Mouse (Mus musculus) CH12.LX (cell line): ENCODE results near the gene Fen1.

Experiments
- CTCF ChIP-seq, 2 experiments: IDR thresholded peaks in 1 of 2; conservative IDR thresholded peaks in 1 of 2; 2 replicates each; pipeline ENCODE4 v1.5.1; 2011 to 2012; ENCODE audit warnings: low read depth in 2 of 2, low read length in 2 of 2, improper control_type of control experiment in 1 of 2, inconsistent platforms in 1 of 2, mild to moderate bottlenecking in 1 of 2, moderate library complexity in 1 of 2
- EP300 ChIP-seq: IDR thresholded peaks from 2 replicates; pipeline ENCODE4 v1.6.1; 2011; ENCODE audit warnings: low read length, improper control_type of control experiment
- JUN ChIP-seq: IDR thresholded peaks from 2 replicates; pipeline ENCODE4 v1.6.1; 2011; ENCODE audit warnings: low read depth, mild to moderate bottlenecking, low read length, improper control_type of control experiment, moderate library complexity; ENCODE audit not compliant: insufficient read depth
- MAFK ChIP-seq: IDR thresholded peaks from 2 replicates; pipeline ENCODE4 v1.6.1; 2011; ENCODE audit warnings: low read length, improper control_type of control experiment; ENCODE audit not compliant: insufficient replicate concordance
- MAX ChIP-seq: IDR thresholded peaks from 2 replicates; pipeline ENCODE4 v1.6.1; 2011; ENCODE audit warnings: low read length, improper control_type of control experiment
- MAZ ChIP-seq: IDR thresholded peaks from 2 replicates; pipeline ENCODE4 v1.6.1; 2012; ENCODE audit warnings: low read depth, mild to moderate bottlenecking, inconsistent platforms, low read length, improper control_type of control experiment, moderate library complexity
- NRF1 ChIP-seq: IDR thresholded peaks from 2 replicates; pipeline ENCODE4 v1.6.1; 2014; ENCODE audit warnings: low read depth, mild to moderate bottlenecking, inconsistent platforms, low read length, improper control_type of control experiment, moderate library complexity
- PAX5 ChIP-seq: IDR thresholded peaks from 2 replicates; pipeline ENCODE4 v1.6.1; 2012; ENCODE audit warnings: low read length, inconsistent platforms, mixed read lengths
- POLR2A ChIP-seq: IDR thresholded peaks from 2 replicates; pipeline ENCODE4 v1.6.1; 2011; ENCODE audit warnings: low read depth, mild to moderate bottlenecking, improper control_type of control experiment, low read length
- SMC3 ChIP-seq: IDR thresholded peaks from 2 replicates; pipeline ENCODE4 v1.6.1; 2011; ENCODE audit warnings: low read depth, low read length, improper control_type of control experiment
- TCF12 ChIP-seq: IDR thresholded peaks from 2 replicates; pipeline ENCODE4 v1.6.1; 2014; ENCODE audit warnings: low read depth, mild to moderate bottlenecking, inconsistent platforms, low read length, improper control_type of control experiment

DNA sequence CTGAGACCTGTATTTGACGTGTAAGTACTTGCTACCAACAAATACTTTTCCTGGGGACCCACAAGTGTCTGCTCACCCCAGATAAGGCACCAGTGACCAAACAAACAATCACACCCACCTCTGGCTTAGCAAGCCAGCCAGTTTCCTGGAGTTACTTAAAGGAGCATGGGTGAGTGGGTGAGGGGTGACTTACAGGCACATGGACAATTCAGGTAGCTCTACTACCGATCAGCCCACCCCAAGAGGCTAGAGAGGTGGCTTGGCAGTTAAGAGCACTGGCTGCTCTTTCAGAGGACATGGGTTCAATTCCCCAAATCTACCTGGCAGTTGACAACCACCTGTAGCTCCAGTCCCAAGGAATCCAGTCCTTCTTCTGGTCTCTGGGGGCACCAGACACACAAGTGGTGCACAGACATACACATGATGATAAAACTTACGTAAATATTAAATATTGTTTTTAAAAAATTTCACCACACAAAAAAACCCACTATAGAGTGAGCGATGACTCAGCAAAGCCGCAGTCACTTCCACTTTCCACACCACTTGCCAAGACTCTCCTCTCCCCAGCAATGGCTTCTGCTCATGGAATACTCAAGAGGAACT lies 30.8 kb downstream of the Fen1 start:
- TF ChIP-seq CTCF (conservative IDR thresholded peaks at IDR 0.05 in 1 of 2, IDR thresholded peaks at IDR 0.05 in 1 of 2; ENCODE audit: low read depth in 2 of 2, low read length in 2 of 2): no peak
- no peak for TF ChIP-seq TCF12
- peak; percentile 74 for TF ChIP-seq MAFK
- no peak for TF ChIP-seq EP300
- no peak for TF ChIP-seq MAZ
- no peak for TF ChIP-seq MAX
- TF ChIP-seq JUN: no peak
- no peak for TF ChIP-seq NRF1
- TF ChIP-seq POLR2A: no peak
- no peak for TF ChIP-seq PAX5
- TF ChIP-seq SMC3: no peak
